Mouse (Mus musculus): ENCODE data around the gene Kif21b. TPM values are rescaled to one million over a fixed set of nuclear protein-coding genes. Genes with fewer than 3 reads are reported as not detected.
A peak's percentile ranks its signal among the peaks of the same experiment; 100 is the strongest.

Gene Kif21b
- polyA plus RNA-seq, 1 experiment from 2014 or later: 49.3 TPM

GRCm38 (mm10) chr1:136117069-136117468 lies 14.1 kb upstream of the Kif21b start:
- H3K4me1 ChIP-seq (replicated peaks): peaks cover 11% of the 10 kb centered on the region
- no peak overlapping the region for H3K4me2 ChIP-seq (replicated peaks)
- H3K27ac ChIP-seq: no peak overlapping the region
- WGBS: 83% methylated on average over 9 of the region's 9 CpGs
- no peak for ATAC-seq
- H3K9me3 ChIP-seq: no peaks in the 10 kb centered on the region
- H3K27me3 ChIP-seq: no peaks in the 10 kb centered on the region
- no peak overlapping the region for H3K9ac ChIP-seq (replicated peaks)
- no peaks in the 10 kb centered on the region for H3K36me3 ChIP-seq
- no peak overlapping the region for H3K4me3 ChIP-seq (replicated peaks)

DNA sequence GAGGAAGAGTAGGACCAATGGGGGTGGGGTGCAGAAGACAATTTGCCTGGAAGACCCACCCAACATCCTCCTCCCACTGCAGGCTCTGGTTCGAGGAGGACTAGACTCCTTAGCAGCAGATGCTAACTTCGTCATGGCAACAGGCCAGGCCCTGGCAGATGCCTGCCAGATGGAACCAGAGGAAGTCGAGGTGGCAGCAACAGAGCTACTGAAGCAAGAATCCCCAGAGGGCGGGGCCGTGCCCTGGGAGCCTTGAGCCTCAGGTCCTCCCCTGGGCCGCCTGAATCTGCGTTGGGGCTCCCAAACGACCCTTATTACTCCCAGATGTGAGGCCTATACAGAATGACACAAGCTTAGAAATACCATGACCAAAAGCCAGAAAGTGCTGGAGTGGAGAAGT lies 12.3 kb upstream of the Kif21b start:
- WGBS: 36% methylated on average over 8 of the region's 8 CpGs
- peak; percentile 4; the same call in 1 of the 2 replicates for ATAC-seq
- H3K27me3 ChIP-seq: no peaks in the 10 kb centered on the region

GRCm38 (mm10) chr1:136119571-136120262 lies 11.5 kb upstream of the Kif21b start:
- Histone ChIP-seq H3K27me3 (no peaks in the 10 kb centered on the region), H3K27ac (no peak overlapping the region), H3K9me3 (no peaks in the 10 kb centered on the region), H3K4me2 (replicated peaks) (no peak overlapping the region), H3K9ac (replicated peaks) (no peak overlapping the region), H3K36me3 (no peaks in the 10 kb centered on the region), H3K4me1 (replicated peaks) (peaks cover 11% of the 10 kb centered on the region), H3K4me3 (replicated peaks) (no peak overlapping the region)
- 76% methylated on average over 7 of the region's 7 CpGs for WGBS
- ATAC-seq: no peak

More for the DNA sequence above, 12.3 kb upstream of the Kif21b start:
- no peaks in the 10 kb centered on the region for H3K36me3 ChIP-seq
- no peak overlapping the region for H3K4me3 ChIP-seq (replicated peaks)
- H3K4me1 ChIP-seq (replicated peaks): peaks cover 11% of the 10 kb centered on the region
- H3K9ac ChIP-seq (replicated peaks): no peak overlapping the region
- no peaks in the 10 kb centered on the region for H3K9me3 ChIP-seq
- no peak overlapping the region for H3K27ac ChIP-seq
- no peak overlapping the region for H3K4me2 ChIP-seq (replicated peaks)

DNA sequence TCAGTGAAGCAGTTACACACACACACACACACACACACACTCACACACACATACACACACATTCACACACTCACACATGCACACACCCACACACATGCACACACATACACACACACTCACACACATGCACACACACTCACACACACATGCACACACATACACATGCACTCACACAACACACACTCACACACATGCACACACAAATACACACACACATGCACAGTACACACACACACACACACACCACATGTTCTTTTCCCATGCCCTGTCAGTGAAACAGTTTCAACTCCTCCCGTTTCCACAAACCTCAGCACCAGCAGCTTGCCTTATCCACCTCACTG lies 11.0 kb upstream of the Kif21b start:
- no peaks in the 10 kb centered on the region for H3K27me3 ChIP-seq
- H3K9ac ChIP-seq (replicated peaks): no peak overlapping the region
- no peak overlapping the region for H3K4me3 ChIP-seq (replicated peaks)
- H3K27ac ChIP-seq: no peak overlapping the region
- H3K9me3 ChIP-seq: no peaks in the 10 kb centered on the region
- peaks cover 11% of the 10 kb centered on the region for H3K4me1 ChIP-seq (replicated peaks)
- H3K36me3 ChIP-seq: no peaks in the 10 kb centered on the region
- ATAC-seq: no peak
- 76% methylated on average over 1 of the region's 1 CpGs for WGBS
- H3K4me2 ChIP-seq (replicated peaks): no peak overlapping the region

DNA sequence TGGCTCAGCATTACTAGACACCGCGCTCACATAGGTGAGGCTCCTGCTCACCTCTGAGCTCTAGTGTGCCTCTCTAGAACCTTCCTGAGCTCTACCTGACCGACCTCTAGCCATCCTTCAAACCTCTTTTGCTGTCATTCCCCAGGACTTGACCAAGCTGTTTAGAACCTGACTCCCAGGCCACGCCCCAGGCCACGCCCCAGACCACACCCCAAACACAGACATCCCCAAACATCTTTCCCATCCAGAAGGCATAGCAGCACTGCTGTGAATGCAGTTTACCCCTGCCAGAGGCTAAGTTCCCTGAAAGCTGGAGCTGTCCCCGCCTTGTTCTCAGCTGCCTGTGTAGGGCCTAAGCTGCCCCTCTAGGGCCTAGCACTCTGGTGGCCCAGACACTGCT lies 10.4 kb upstream of the Kif21b start:
- Histone ChIP-seq H3K4me1 (replicated peaks) (peaks cover 11% of the 10 kb centered on the region), H3K4me3 (replicated peaks) (no peak overlapping the region), H3K9ac (replicated peaks) (no peak overlapping the region), H3K36me3 (no peaks in the 10 kb centered on the region), H3K27me3 (no peaks in the 10 kb centered on the region), H3K9me3 (no peaks in the 10 kb centered on the region), H3K27ac (no peak overlapping the region), H3K4me2 (replicated peaks) (no peak overlapping the region)
- no peak for ATAC-seq
- 50% methylated on average over 6 of the region's 6 CpGs for WGBS

- WGBS: 89% methylated on average over 8 of the region's 8 CpGs
- Histone ChIP-seq H3K4me3 (replicated peaks) (no peak overlapping the region), H3K9ac (replicated peaks) (no peak overlapping the region), H3K36me3 (no peaks in the 10 kb centered on the region), H3K4me1 (replicated peaks) (peaks cover 11% of the 10 kb centered on the region), H3K4me2 (replicated peaks) (no peak overlapping the region), H3K27ac (no peak overlapping the region), H3K9me3 (no peaks in the 10 kb centered on the region), H3K27me3 (no peaks in the 10 kb centered on the region)
- no peak for ATAC-seq
Observed at GRCm38 (mm10) chr1:136122030-136122429, 9.2 kb upstream of the Kif21b start.

GRCm38 (mm10) chr1:136126159-136126765 lies 4.9 kb upstream of the Kif21b start:
- H3K27ac ChIP-seq: no peak overlapping the region
- peaks cover 4% of the 10 kb centered on the region; the same call in 1 of the 2 replicates for H3K27me3 ChIP-seq
- WGBS: 86% methylated on average over 10 of the region's 10 CpGs
- no peak overlapping the region for H3K4me2 ChIP-seq (replicated peaks)
- no peaks in the 10 kb centered on the region for H3K36me3 ChIP-seq
- H3K9ac ChIP-seq (replicated peaks): no peak overlapping the region
- peaks cover 13% of the 10 kb centered on the region for H3K4me1 ChIP-seq (replicated peaks)
- no peak for ATAC-seq
- no peak overlapping the region for H3K4me3 ChIP-seq (replicated peaks)
- no peaks in the 10 kb centered on the region for H3K9me3 ChIP-seq

- no peak overlapping the region for H3K4me3 ChIP-seq (replicated peaks)
- H3K27me3 ChIP-seq: peaks cover 4% of the 10 kb centered on the region; the same call in 1 of the 2 replicates
- WGBS: 88% methylated on average over 10 of the region's 10 CpGs
- no peak for ATAC-seq
- H3K9me3 ChIP-seq: no peaks in the 10 kb centered on the region
- H3K27ac ChIP-seq: no peak overlapping the region
- no peaks in the 10 kb centered on the region for H3K36me3 ChIP-seq
- peaks cover 13% of the 10 kb centered on the region for H3K4me1 ChIP-seq (replicated peaks)
- H3K9ac ChIP-seq (replicated peaks): no peak overlapping the region
- no peak overlapping the region for H3K4me2 ChIP-seq (replicated peaks)
Observed at GRCm38 (mm10) chr1:136126895-136127294, 4.3 kb upstream of the Kif21b start.

GRCm38 (mm10) chr1:136127856-136128255 lies 3.3 kb upstream of the Kif21b start:
- no peak overlapping the region for H3K4me2 ChIP-seq (replicated peaks)
- H3K4me1 ChIP-seq (replicated peaks): peaks cover 19% of the 10 kb centered on the region
- no peak overlapping the region for H3K4me3 ChIP-seq (replicated peaks)
- no peak overlapping the region for H3K27ac ChIP-seq
- peaks cover 4% of the 10 kb centered on the region; the same call in 1 of the 2 replicates for H3K27me3 ChIP-seq
- H3K9me3 ChIP-seq: no peaks in the 10 kb centered on the region
- H3K36me3 ChIP-seq: no peaks in the 10 kb centered on the region
- 78% methylated on average over 3 of the region's 3 CpGs for WGBS
- no peak for ATAC-seq
- H3K9ac ChIP-seq (replicated peaks): no peak overlapping the region

DNA sequence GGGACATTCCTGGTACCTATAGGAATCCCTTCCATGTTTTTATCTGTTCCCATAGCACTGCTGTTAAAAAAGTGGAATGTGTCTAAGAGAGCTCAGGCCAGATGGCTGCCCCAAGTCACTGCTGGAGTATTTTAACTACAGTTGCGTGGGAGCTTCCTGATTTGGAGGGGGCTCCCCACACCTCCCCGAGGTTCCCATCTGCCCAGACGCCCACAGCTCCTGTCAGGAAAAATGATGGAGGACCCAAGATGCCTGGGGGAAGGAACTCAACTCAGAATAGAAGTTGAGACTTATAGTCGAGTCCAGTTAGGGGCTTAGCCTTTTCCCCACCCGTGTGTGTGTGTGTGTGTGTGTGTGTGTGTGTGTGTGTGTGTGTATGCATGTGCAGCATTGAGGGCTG lies 2.8 kb upstream of the Kif21b start:
- peaks cover 4% of the 10 kb centered on the region; the same call in 1 of the 2 replicates for H3K27me3 ChIP-seq
- H3K4me1 ChIP-seq (replicated peaks): peaks cover 24% of the 10 kb centered on the region
- no peak overlapping the region for H3K27ac ChIP-seq
- WGBS: 73% methylated on average over 5 of the region's 5 CpGs
- H3K9ac ChIP-seq (replicated peaks): no peak overlapping the region
- no peak overlapping the region for H3K4me3 ChIP-seq (replicated peaks)
- H3K36me3 ChIP-seq: no peaks in the 10 kb centered on the region
- no peak for ATAC-seq
- no peaks in the 10 kb centered on the region for H3K9me3 ChIP-seq
- H3K4me2 ChIP-seq (replicated peaks): no peak overlapping the region

DNA sequence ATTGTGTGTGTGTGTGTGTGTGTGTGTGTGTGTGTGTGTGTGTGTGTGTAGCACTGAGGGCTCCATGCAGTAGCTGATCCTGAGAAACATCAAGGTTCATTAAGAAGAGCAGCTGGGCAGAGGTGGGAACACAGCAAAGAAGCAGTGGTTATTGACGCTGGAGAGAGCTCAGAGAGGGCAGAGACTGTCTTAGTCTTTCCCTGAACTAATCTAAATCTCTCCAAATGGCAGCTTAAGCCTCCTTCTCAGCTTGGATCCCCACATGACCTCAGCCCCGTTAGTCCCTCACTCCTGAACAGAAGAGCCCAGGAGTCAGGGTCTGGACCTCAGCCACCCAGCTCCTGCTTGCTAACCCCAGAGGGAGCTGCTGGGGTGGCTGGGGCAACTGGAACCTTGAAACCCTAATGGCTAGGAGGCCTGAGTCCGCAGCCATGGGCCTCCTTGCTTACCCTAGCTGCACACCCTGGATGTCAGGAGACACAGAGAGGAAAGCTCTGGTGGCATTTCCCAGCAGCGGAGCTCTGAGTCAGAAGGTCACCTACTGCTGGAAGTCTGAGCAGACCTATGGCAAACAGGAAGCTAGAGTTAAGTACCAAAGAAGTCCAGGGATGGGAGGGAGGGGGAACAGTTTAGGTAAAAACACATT lies 2.1 kb upstream of the Kif21b start:
- 45% methylated on average over 4 of the region's 4 CpGs for WGBS
- Histone ChIP-seq H3K4me2 (replicated peaks) (no peak overlapping the region), H3K9ac (replicated peaks) (0 out of 2 replicates have a peak overlapping the region, but pooled peaks have one; percentile 26), H3K4me3 (replicated peaks) (no peak overlapping the region), H3K27me3 (peaks cover 4% of the 10 kb centered on the region; the same call in 1 of the 2 replicates), H3K9me3 (no peaks in the 10 kb centered on the region), H3K27ac (no peak overlapping the region), H3K4me1 (replicated peaks) (peaks cover 31% of the 10 kb centered on the region), H3K36me3 (no peaks in the 10 kb centered on the region)
- ATAC-seq: no peak

DNA sequence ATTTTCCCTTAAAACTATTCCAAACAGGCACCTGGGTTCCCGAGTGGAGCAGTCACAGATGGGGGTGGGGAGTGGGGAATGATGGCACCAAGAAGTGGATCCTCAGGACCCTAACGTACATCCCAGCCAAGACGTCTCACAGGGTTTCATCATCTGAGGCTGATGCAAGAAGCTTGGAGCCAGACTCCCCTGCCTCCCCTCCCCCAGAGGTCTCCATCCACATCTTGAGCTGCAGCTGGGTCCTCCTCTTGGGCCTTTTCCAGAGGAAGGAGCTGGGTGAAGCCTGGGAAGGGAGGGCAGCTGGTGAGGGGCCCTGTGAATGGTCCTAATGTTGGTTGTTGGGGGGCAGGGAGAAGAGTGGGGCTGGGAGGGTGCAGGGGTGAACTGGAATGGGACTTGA lies 1.1 kb upstream of the Kif21b start:
- 55% methylated on average over 3 of the region's 3 CpGs for WGBS
- Histone ChIP-seq H3K36me3 (no peaks in the 10 kb centered on the region), H3K4me2 (replicated peaks) (peak overlapping the region; percentile 75), H3K4me3 (replicated peaks) (peak overlapping the region; percentile 91), H3K9ac (replicated peaks) (peak overlapping the region; percentile 42; the same call in 1 of the 2 replicates), H3K9me3 (no peaks in the 10 kb centered on the region), H3K27me3 (peaks cover 4% of the 10 kb centered on the region; the same call in 1 of the 2 replicates), H3K4me1 (replicated peaks) (peaks cover 41% of the 10 kb centered on the region), H3K27ac (no peak overlapping the region)
- no peak for ATAC-seq
